Mouse (Mus musculus) kidney, postnatal 36 days (tissue): ENCODE results near the gene Tbcc.

Source experiments
- DNase-seq, 2 experiments: peaks; one replicate each; pipeline ENCODE4 v3.0.0; 2021 to 2022; ENCODE audit warnings: mixed read lengths in 2 of 2

Gene Tbcc

GRCm38 (mm10) chr17:46870204-46870798 is 20.2 kb upstream of the Tbcc start:
- no peak for DNase-seq

- no peak for DNase-seq
Observed at GRCm38 (mm10) chr17:46870913-46871312, 19.6 kb upstream of the Tbcc start.

- DNase-seq = no peak
Observed at GRCm38 (mm10) chr17:46872806-46873205, 17.7 kb upstream of the Tbcc start.

- DNase-seq = peak; percentile 60 to 72
Observed at GRCm38 (mm10) chr17:46874133-46874532, 16.4 kb upstream of the Tbcc start.

- DNase-seq = no peak
Observed at GRCm38 (mm10) chr17:46875626-46876025, 14.9 kb upstream of the Tbcc start.

GRCm38 (mm10) chr17:46876371-46876950 is 14.0 kb upstream of the Tbcc start:
- DNase-seq = peak; percentile 68 to 71

GRCm38 (mm10) chr17:46877061-46877460 is 13.4 kb upstream of the Tbcc start:
- no peak for DNase-seq

GRCm38 (mm10) chr17:46879841-46880311 is 10.6 kb upstream of the Tbcc start:
- DNase-seq = peak; percentile 59 to 81

GRCm38 (mm10) chr17:46880322-46880721 is 10.2 kb upstream of the Tbcc start:
- DNase-seq = no peak

- DNase-seq = no peak
Observed at GRCm38 (mm10) chr17:46881728-46882127, 8.8 kb upstream of the Tbcc start.

GRCm38 (mm10) chr17:46883107-46883506 is 7.4 kb upstream of the Tbcc start:
- no peak for DNase-seq

GRCm38 (mm10) chr17:46884766-46885165 is 5.7 kb upstream of the Tbcc start:
- no peak for DNase-seq

- no peak for DNase-seq
Observed at GRCm38 (mm10) chr17:46885218-46885909, 5.1 kb upstream of the Tbcc start.

- no peak for DNase-seq
Observed at GRCm38 (mm10) chr17:46885910-46886643, 4.4 kb upstream of the Tbcc start.

GRCm38 (mm10) chr17:46888511-46889212 is 1.8 kb upstream of the Tbcc start:
- peak; percentile 72 for DNase-seq

- DNase-seq = peak; percentile 90 to 93
Observed at GRCm38 (mm10) chr17:46889450-46890084, 917 bp upstream of the Tbcc start.

GRCm38 (mm10) chr17:46890843-46891594 is 535 bp downstream of the Tbcc start:
- peak; percentile 32 to 64 for DNase-seq

- peak in 1 of 2 experiments; percentile 65 for DNase-seq
Observed at GRCm38 (mm10) chr17:46895426-46895825, 4.9 kb downstream of the Tbcc start.

- DNase-seq = peak; percentile 43 to 62
Observed at GRCm38 (mm10) chr17:46897221-46897950, 6.9 kb downstream of the Tbcc start.

GRCm38 (mm10) chr17:46900941-46901340 is 10.5 kb downstream of the Tbcc start:
- no peak for DNase-seq
